Mouse (Mus musculus): ENCODE data around the gene Srsf4. TPM values are rescaled to one million over a fixed set of nuclear protein-coding genes. Genes with fewer than 3 reads are reported as not detected.

The Srsf4 gene
- total RNA-seq, 1 experiment: 45.6 TPM

GRCm38 (mm10) chr4:131919506-131920140 lies 46.2 kb downstream of the Srsf4 start:
- Histone ChIP-seq H3K4me1 (ENCODE audit: control insufficient read depth in 2 of 2, insufficient read depth in 2 of 2, low read length in 2 of 2, poor library complexity in 1 of 2) (peaks cover 1 to 21% of the 10 kb centered on the region in 2 experiments; a peak in 3 of 4 replicates), H3K9ac (ENCODE audit: insufficient read depth, low read depth, low read length, poor library complexity, severe bottlenecking) (peak overlapping the region; percentile 71; the same call in 1 of the 2 replicates), H3K4me3 (ENCODE audit: insufficient read depth in 1 of 2, low read depth in 1 of 2, low read length in 2 of 2, poor library complexity in 1 of 2, severe bottlenecking in 1 of 2) (peak overlapping the region; percentile 47 to 72; a peak in 3 of 4 replicates), H3K9me3 (ENCODE audit: control insufficient read depth, insufficient read depth, low read depth, low read length) (no peaks in the 10 kb centered on the region), H3K36me3 (ENCODE audit: control insufficient read depth, insufficient read depth, low read length, poor library complexity, severe bottlenecking) (no peaks in the 10 kb centered on the region), H3K27ac (ENCODE audit: insufficient read depth, low read depth, low read length, poor library complexity, severe bottlenecking) (no peak overlapping the region)
- TF ChIP-seq ZC3H11A (IDR thresholded peaks at IDR 0.05; ENCODE audit: borderline replicate concordance, low read depth, low read length) (no peak), ZNF384 (IDR thresholded peaks at IDR 0.05; ENCODE audit: low read depth, low read length) (no peak), HCFC1 (IDR thresholded peaks at IDR 0.05; ENCODE audit: borderline replicate concordance, insufficient read depth, low read length) (no peak), MAFK (IDR thresholded peaks at IDR 0.05; ENCODE audit: insufficient read depth, low read depth, low read length) (no peak), CHD2 (IDR thresholded peaks at IDR 0.05; ENCODE audit: low read depth, low read length) (no peak)
- no peak for DNase-seq (ENCODE audit: low read depth, low spot score)
- in situ Hi-C loops (cut with MboI; ENCODE audit: low sequenced_read_pairs in 2 of 2, unreplicated experiment in 2 of 2): no loop called here

- Histone ChIP-seq H3K4me3 (ENCODE audit: insufficient read depth in 1 of 2, low read depth in 1 of 2, low read length in 2 of 2, poor library complexity in 1 of 2, severe bottlenecking in 1 of 2) (peak overlapping the region; percentile 47 to 72; a peak in 3 of 4 replicates), H3K27ac (ENCODE audit: insufficient read depth, low read depth, low read length, poor library complexity, severe bottlenecking) (no peak overlapping the region), H3K9ac (ENCODE audit: insufficient read depth, low read depth, low read length, poor library complexity, severe bottlenecking) (peak overlapping the region; percentile 71), H3K36me3 (ENCODE audit: control insufficient read depth, insufficient read depth, low read length, poor library complexity, severe bottlenecking) (no peaks in the 10 kb centered on the region), H3K9me3 (ENCODE audit: control insufficient read depth, insufficient read depth, low read depth, low read length) (no peaks in the 10 kb centered on the region), H3K4me1 (ENCODE audit: control insufficient read depth in 2 of 2, insufficient read depth in 2 of 2, low read length in 2 of 2, poor library complexity in 1 of 2) (peaks cover 0 to 18% of the 10 kb centered on the region in 2 experiments; a peak in 3 of 4 replicates)
- no peak for DNase-seq (ENCODE audit: low read depth, low spot score)
- TF ChIP-seq ZNF384 (IDR thresholded peaks at IDR 0.05; ENCODE audit: low read depth, low read length): no peak
- TF ChIP-seq HCFC1 (IDR thresholded peaks at IDR 0.05; ENCODE audit: borderline replicate concordance, insufficient read depth, low read length): no peak
- TF ChIP-seq CHD2 (IDR thresholded peaks at IDR 0.05; ENCODE audit: low read depth, low read length): no peak
- TF ChIP-seq MAFK (IDR thresholded peaks at IDR 0.05; ENCODE audit: insufficient read depth, low read depth, low read length): no peak
- no peak for TF ChIP-seq ZC3H11A (IDR thresholded peaks at IDR 0.05; ENCODE audit: borderline replicate concordance, low read depth, low read length)
- in situ Hi-C loops (cut with MboI; ENCODE audit: low sequenced_read_pairs in 2 of 2, unreplicated experiment in 2 of 2): no loop called here
These were observed 46.8 kb downstream of the Srsf4 start for GRCm38 (mm10) chr4:131920141-131920594.

GRCm38 (mm10) chr4:131920595-131921351 lies 47.4 kb downstream of the Srsf4 start:
- no peak overlapping the region for H3K27ac ChIP-seq (ENCODE audit: insufficient read depth, low read depth, low read length, poor library complexity, severe bottlenecking)
- peak overlapping the region; percentile 71 for H3K9ac ChIP-seq (ENCODE audit: insufficient read depth, low read depth, low read length, poor library complexity, severe bottlenecking)

GRCm38 (mm10) chr4:131921461-131922346 lies 48.3 kb downstream of the Srsf4 start, which contains the start of gene Tmem200b:
Gene Tmem200b (plus strand): TSS chr4:131921771.
- peak within 1 kb of the TSS; percentile 67 to 72 for H3K4me3 ChIP-seq (ENCODE audit: insufficient read depth in 1 of 2, low read depth in 1 of 2, low read length in 2 of 2, poor library complexity in 1 of 2, severe bottlenecking in 1 of 2)
- no peak for DNase-seq (ENCODE audit: low read depth, low spot score)
- TF ChIP-seq ZC3H11A (IDR thresholded peaks at IDR 0.05; ENCODE audit: borderline replicate concordance, low read depth, low read length) (no peak), HCFC1 (IDR thresholded peaks at IDR 0.05; ENCODE audit: borderline replicate concordance, insufficient read depth, low read length) (no peak), MAFK (IDR thresholded peaks at IDR 0.05; ENCODE audit: insufficient read depth, low read depth, low read length) (no peak), ZNF384 (IDR thresholded peaks at IDR 0.05; ENCODE audit: low read depth, low read length) (no peak), CHD2 (IDR thresholded peaks at IDR 0.05; ENCODE audit: low read depth, low read length) (no peak)
- H3K9me3 ChIP-seq (ENCODE audit: control insufficient read depth, insufficient read depth, low read depth, low read length): no peaks in the 10 kb centered on the region
- no peak within 1 kb of the TSS for H3K27ac ChIP-seq (ENCODE audit: insufficient read depth, low read depth, low read length, poor library complexity, severe bottlenecking)
- in situ Hi-C loops (cut with MboI; ENCODE audit: low sequenced_read_pairs in 2 of 2, unreplicated experiment in 2 of 2): no loop called here
- peaks cover 2% of the 10 kb centered on the region; the same call in 1 of the 2 replicates for H3K36me3 ChIP-seq (ENCODE audit: control insufficient read depth, insufficient read depth, low read length, poor library complexity, severe bottlenecking)
- H3K4me1 ChIP-seq (ENCODE audit: control insufficient read depth in 2 of 2, insufficient read depth in 2 of 2, low read length in 2 of 2, poor library complexity in 1 of 2): peaks cover 0 to 17% of the 10 kb centered on the region in 2 experiments; a peak in 3 of 4 replicates
- peak within 1 kb of the TSS; percentile 71 for H3K9ac ChIP-seq (ENCODE audit: insufficient read depth, low read depth, low read length, poor library complexity, severe bottlenecking)

More at GRCm38 (mm10) chr4:131920595-131921351, 47.4 kb downstream of the Srsf4 start:
- H3K4me1 ChIP-seq (ENCODE audit: control insufficient read depth in 2 of 2, insufficient read depth in 2 of 2, low read length in 2 of 2, poor library complexity in 1 of 2): peaks cover 0 to 17% of the 10 kb centered on the region in 2 experiments; a peak in 3 of 4 replicates
- DNase-seq (ENCODE audit: low read depth, low spot score): no peak
- TF ChIP-seq ZNF384 (IDR thresholded peaks at IDR 0.05; ENCODE audit: low read depth, low read length) (no peak), MAFK (IDR thresholded peaks at IDR 0.05; ENCODE audit: insufficient read depth, low read depth, low read length) (no peak), ZC3H11A (IDR thresholded peaks at IDR 0.05; ENCODE audit: borderline replicate concordance, low read depth, low read length) (no peak), HCFC1 (IDR thresholded peaks at IDR 0.05; ENCODE audit: borderline replicate concordance, insufficient read depth, low read length) (no peak), CHD2 (IDR thresholded peaks at IDR 0.05; ENCODE audit: low read depth, low read length) (no peak)
- in situ Hi-C loops (cut with MboI; ENCODE audit: low sequenced_read_pairs in 2 of 2, unreplicated experiment in 2 of 2): no loop called here
- H3K9me3 ChIP-seq (ENCODE audit: control insufficient read depth, insufficient read depth, low read depth, low read length): no peaks in the 10 kb centered on the region
- no peaks in the 10 kb centered on the region for H3K36me3 ChIP-seq (ENCODE audit: control insufficient read depth, insufficient read depth, low read length, poor library complexity, severe bottlenecking)
- peak overlapping the region; percentile 67 to 72 for H3K4me3 ChIP-seq (ENCODE audit: insufficient read depth in 1 of 2, low read depth in 1 of 2, low read length in 2 of 2, poor library complexity in 1 of 2, severe bottlenecking in 1 of 2)

All from ES-E14 (cell line).